Mouse (Mus musculus): ENCODE results near the gene Gm4881.

DNA sequence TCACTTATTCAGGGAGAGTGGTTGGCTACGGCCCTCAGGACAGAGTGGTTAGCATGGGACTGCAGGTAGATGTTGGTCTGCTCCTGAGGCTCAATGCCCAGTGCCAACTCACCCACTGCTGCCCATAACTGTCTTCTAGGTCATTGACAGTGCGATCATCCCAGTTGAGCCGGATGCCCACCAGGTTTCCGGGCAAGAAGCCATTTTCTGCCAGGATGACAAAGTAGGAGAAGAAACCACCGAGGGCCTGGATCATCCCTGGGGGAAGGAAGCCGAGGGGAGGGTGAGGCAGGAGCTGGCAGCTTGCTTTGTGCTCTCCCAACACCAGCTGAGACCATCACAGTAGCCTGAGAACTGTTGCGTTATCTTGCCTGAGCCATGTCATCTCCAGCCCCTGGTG, 36.1 kb upstream of the Gm4881 start:
- no peak for TF ChIP-seq POLR2A (IDR thresholded peaks at IDR 0.05; ENCODE audit: low read depth, low read length)
- TF ChIP-seq CTCF (IDR thresholded peaks at IDR 0.05; ENCODE audit: extremely low read depth, insufficient read length, insufficient replicate concordance, low read depth, low read length): no peak

Measured in small intestine, adult 2 months (tissue).